Mouse (Mus musculus) gastrocnemius, postnatal 10 days (tissue): Measurements from ENCODE around the gene Yars. TPM values are rescaled to one million over a fixed set of nuclear protein-coding genes. Genes with fewer than 3 reads are reported as not detected.
"Not testable (repeated sequence)": the region's sequence is repeated elsewhere in the genome, so short reads cannot be mapped to it uniquely, and the experiment has no call there.

Source experiments
- DNase-seq: peaks from one replicate; pipeline ENCODE4 v3.0.0; 2021; ENCODE audit warnings: mixed read lengths
- total RNA-seq, 2 experiments: library from RNA; stranded (reverse); gene quantifications; 2 replicates each; pipeline ENCODE4 v1.2.3; 2021

Yars gene
- total RNA-seq, 2 experiments from 2014 or later: 35.5 to 48.5 TPM

DNA sequence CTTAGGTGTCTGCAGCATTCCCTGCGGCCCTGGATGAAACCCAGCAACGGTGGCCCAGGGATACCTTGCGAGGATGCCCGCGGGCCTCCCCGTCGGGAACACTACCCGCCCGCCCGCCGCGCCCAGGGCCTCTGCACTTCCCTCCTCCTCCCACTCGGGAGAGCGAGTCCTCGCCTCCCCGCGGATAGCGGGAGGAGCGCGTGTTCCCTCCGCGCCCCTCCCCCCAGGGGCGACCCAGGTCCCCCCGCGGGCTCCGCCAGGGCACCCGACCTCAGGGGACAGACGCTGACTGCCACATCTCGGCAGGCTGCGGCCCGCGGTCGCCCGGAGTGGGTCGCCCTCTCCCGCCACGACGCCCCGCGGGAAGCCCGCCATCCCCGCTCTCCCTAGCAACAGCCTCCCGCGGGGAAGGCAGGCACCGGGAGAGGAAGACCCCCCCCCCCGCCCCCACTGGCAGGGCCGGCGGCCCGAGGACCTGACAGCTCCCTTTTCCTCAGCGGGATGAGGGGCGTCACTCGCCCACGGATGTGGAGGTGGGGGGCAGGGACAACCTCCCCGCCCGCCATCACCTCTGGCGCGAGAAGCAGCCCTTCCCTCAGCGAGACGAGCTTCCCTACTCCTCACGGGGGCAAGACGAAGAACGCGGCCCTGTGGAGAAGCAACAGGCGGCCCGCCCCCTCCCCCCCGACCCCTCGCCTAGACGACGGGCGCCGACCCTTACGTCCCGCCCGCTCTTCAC lies 588 bp upstream of the Yars start:
- DNase-seq: peak; percentile 56

- DNase-seq: no peak
These were observed 978 bp downstream of the Yars start for GRCm38 (mm10) chr4:129190538-129190937.

- no peak for DNase-seq
These were observed 2.1 kb downstream of the Yars start for GRCm38 (mm10) chr4:129191691-129192090.

DNA sequence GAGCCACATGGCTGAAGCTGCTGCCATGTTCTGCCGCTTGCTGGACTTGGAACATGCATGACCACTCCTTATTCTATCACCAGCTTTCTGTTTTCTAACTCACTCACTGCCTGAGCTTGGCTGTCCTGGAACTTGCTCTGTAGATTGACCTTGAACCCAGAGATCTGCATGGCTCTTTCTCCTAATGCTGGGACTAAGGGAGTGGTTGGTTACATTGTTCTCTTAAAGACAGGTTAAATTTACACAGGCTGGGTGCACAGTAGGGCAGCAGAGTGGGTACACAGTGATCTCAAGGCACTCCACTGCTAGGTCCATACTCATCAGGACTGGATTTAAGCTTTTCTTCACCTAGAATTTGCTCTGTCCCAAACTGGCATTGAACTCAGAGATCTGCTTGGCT lies 4.7 kb downstream of the Yars start:
- no peak for DNase-seq

GRCm38 (mm10) chr4:129197514-129197913 lies 8.0 kb downstream of the Yars start:
- DNase-seq: no peak

DNA sequence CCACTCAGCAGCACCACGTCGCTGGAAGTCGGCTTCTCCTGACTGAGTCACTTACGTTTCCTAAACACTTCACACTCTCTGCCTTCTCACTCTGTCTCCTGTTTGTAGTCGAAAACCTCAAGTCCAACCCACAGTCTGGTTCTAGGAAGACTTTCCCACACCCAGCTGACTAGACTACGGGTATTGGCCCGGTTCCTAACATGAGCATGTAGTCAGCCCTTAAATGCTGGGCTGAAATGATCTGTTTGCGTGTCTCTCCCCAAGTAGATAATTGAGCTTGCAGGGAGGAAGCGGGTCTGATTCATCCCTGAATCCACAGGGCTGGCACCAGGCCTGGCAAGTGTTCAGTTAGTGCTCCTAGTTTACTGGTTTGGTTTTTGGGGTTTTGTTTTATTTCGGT lies 15.1 kb downstream of the Yars start:
- DNase-seq: no peak

- no peak for DNase-seq
These were observed 17.2 kb downstream of the Yars start for GRCm38 (mm10) chr4:129206792-129207191.

DNA sequence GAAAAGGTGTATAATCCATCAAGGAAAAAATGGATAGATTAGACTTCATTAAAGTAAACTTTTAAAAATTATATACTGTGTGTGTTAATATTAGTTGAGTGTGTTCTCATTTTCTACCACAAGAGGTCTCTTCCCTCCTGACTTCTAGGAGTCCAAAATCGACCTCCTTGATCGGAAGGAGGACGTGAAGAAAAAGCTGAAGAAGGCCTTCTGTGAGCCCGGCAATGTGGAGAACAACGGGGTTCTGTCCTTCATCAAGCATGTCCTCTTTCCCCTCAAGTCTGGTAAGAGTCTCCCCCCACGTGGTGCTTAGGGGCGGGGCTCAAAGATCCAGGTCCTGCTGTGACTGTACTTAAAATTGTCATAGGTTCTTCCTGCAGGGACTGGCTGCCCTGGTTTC lies 19.9 kb downstream of the Yars start:
- no peak for DNase-seq

DNA sequence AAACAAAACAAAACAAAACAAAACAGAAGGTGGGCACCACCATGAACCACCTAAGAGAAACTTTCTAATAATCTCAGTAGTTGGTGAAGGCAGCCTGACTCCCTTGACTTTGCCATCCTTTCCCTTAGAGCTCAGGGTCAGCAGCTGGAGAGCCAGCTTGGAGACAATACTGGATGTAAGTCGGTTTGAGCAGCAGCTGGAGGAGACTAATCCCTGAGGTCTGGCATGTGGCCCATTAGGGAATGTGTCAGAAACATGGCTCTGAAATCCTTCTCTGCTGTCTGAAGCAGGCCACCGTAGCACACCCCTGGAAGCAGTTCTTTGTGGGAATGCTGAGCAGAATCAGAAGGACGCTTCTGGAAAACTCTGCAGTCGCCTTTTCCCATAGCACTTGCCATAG lies 21.9 kb downstream of the Yars start:
- DNase-seq: peak; percentile 63

DNA sequence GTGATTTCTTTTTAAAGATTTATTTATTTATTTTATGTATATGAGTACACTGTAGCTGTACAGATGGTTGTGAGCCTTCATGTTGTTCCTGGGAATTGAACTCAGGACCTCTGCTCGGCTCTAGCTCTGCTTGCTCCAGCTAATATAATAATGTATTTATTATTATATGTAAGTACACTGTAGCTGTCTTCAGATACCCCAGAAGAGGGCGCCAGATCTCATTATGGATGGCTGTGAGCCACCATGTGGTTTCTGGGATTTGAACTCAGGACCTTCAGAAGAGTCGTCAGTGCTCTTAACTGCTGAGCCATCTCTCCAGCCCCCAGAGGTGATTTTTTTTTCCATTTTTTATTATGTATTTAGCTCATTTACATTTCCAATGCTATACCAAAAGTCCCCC lies 22.9 kb downstream of the Yars start:
- not testable (repeated sequence) for DNase-seq

DNA sequence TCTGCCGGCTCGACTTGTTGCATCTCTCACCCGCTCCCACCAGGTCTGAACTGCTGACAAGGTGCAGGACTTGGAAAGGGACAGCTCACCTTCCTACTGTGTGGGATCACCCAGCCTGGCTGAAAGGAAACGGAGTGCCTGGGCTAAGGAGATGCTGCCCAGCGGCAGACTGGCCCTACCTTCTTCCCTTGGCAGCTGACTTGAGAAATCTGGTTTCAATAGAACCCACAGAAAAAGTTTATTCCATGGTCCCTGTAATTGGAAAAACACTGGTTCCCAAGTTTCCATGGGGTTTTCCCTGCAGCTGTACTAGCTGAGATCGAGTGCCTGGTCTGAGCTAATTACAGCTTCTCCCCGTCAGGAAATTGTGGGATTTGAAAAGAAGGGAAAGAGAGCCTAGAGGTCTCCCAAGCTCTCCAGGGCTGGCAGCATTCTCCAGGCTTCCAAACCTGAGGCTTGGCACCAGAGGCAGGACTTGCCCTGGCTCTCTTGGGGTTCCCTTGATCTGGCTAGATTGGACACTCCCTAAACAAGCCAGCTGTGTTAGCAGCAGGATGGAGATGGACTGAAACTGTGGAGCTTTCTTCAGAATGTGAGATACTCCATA lies 29.1 kb downstream of the Yars start:
- DNase-seq: no peak

DNA sequence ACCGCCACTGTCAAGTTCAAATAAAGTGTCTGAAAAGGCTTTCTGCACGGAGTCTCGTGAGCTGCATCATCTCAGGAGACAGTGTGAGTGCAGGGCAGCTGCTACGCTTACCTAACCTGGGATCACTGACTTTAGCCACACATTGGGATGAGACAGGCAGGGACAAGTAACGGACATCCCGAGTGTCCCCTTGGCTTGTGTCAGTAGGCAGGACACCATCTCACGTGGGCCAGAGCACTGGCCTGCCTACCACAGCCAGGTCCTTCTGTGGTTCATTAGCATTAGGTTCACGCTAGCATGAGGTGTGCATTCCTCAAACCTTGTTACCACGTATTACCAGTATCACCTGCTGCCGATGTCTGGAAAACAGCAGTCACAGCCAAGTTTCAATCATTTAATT lies 29.6 kb downstream of the Yars start:
- no peak for DNase-seq

- DNase-seq: no peak
These were observed 31.0 kb downstream of the Yars start for GRCm38 (mm10) chr4:129220376-129221089.

- DNase-seq: no peak
These were observed 31.8 kb downstream of the Yars start for GRCm38 (mm10) chr4:129221097-129222010.

DNA sequence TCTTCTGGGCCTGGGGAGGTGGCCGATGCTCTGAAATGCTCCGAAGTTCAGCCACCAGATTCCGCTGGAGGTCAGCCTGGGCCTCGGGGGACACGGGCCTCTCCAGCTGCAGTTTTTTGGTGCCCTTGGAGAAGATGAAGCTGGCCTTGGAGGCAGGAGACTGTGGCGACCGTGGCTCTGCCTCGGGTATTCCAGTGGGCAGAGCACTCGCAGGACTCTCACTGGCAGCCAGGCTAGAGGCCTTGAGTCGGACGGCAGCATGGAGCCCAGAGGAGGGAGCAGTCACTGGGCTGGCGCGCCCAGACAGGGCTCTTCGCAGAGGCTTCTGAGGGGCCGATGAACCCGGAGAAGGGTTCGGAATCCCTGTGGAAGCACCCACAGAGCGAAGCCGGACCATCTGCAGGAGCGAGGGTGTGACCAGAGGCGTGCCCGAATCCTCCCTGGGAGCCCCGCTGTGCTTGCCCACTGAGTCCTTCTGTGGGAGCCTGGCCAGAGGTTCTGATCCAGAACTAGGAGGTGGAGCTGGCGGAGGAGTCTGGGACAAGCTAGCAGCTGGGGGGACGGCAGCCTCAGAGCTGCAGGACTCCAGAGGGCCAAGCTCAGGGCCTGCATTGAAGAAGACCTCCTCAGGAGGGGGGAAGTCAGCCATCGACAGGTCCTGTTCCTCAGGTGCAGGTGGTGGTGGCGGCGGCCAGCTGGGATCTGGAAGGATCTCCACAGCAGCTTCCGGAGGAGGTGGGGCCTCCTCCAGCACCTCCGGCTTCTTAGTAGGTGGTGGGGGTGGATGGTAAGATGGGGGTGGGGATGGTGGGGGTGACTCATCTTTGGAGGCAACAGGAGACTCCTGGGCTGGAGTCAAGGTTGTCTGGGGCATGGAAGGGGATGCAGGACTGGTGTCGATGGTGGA lies 32.7 kb downstream of the Yars start:
- DNase-seq: peak; percentile 30

DNA sequence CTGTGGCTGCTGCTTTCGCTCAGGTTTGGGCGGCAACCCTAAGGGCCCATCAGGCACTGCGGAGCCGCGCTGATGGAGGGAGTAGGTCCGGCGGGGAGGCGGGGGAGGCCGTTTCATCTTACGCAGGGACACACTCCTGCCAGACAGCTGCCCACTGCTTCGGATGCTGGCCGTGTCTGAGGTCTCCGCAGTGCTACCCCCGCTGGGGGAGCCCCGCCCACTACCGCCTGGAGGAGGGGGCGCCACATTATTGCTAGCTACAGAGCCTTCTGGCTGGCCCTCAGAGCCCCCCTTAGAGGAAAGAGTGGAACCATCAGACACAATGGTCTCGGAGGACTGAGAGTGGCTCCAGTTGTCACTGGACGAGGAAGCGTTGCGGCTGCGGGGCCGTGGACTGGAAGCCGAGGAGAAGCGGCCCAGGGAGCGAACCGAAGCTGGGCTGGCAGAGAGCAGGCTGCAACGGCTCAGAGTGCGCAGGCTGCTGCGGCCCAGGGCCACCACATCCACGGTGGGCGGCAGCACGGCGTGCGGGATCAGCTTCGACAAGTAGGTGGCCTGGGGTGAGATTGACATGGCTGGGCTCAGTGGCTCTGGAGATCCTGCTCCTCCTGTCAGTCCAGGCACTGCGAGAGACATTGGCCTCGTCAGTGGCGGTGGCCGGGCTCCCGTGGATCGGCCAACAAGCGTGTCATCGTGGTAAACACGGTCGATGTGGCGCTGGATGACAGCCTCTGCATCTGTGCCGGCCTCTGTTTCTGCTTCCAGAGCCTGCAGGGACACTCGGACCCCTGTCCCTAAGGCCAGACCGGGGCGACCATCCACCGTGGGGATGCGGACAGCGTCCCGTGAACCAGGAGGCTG lies 34.1 kb downstream of the Yars start:
- DNase-seq: peak; percentile 39

DNA sequence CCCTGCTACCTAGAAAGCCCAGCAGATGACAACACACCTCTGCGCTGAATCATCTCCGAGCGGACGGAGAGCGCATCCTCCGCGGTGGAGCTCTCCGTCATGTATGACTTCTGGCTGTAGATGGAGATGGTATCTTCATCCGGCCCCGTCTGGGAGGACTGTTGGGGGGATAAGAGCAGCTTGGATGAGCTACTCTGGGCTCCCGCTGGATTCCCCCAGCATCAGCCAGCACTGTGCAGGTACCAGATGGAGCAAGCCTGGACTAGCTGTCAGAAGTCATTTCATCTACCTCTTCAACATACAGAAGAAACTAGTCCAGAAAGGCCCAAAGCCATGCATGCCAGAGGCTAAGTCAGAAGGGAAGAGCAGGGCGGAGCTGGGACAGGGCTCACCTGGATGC lies 35.8 kb downstream of the Yars start:
- DNase-seq: no peak

DNA sequence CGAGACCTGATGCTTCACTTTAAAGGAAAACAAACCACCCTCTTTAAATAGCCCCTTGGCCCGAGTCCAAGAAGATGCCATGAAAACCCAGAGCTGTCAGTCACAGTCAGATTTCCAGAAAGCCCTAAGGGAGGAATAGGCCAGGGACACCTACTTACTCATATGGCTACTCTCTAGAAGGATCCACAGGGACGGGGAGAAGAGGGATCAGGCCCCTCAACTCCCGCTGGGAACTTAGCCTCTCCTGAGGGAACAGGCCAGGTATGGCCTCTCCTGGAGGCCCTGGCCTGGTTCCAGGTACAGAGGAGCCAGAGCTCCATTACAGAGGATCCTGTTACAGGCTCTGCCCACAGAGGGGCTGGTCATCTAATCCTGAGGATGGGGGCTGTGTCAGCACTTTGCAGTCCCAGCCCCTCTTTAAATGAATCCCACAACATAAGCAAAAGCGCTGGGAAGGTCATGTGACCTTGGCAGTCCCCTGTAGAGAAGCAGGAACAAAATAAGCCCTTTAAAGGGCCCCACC lies 36.9 kb downstream of the Yars start:
- DNase-seq: no peak

DNA sequence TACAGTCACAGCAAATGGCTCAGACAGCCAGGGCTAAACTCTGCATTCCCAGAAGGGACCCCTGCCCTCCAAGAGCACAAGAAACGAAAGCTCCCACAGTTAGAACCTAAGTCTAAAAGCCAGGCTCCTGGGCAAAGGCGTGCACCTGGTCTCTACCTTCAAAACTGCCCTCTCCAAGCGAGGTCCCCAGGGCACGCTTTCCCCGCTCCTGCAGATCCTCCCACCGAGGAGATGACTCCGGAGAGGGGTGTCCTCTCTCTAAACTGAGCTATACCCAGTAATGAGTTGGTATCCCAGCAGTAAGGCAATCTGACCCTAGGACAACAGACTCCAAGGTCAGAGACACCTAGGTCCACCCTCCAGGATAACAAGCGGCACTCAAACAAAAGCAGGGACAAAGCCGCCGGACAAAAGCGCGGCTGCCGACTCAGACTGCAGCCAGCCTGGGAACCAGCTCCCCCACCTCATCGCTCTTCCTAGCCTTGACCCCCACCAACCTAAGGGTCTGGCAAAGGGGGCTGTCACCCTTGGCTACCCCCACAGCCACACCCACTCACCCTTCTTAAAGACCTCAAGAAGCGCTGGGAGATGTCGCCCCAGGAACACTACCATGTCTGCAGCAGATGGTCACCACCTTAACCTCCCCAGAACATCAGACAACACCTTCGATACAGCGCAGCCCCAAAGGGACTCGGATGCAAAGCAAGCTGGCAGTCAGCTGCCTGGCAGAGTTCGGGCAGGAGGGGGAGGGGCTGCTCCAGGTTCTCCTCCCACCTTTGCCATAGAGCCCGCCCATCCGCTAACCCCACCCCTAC lies 37.8 kb downstream of the Yars start:
- DNase-seq: no peak
